Mouse (Mus musculus): Measurements from ENCODE around the gene Actl10.

GRCm38 (mm10) chr2:154572996-154573395, 21.4 kb downstream of the Actl10 start:
- TF ChIP-seq GATA1 (IDR thresholded peaks at IDR 0.05; ENCODE audit: borderline replicate concordance, low read length) (no peak), FLI1 (IDR thresholded peaks at IDR 0.05; ENCODE audit: low read length) (no peak)

All from megakaryocyte, embryonic 14.5 days (primary cell).